Mouse (Mus musculus): ENCODE data around the gene Sirt3. TPM values are rescaled to one million over a fixed set of nuclear protein-coding genes. Genes with fewer than 3 reads are reported as not detected.
A peak's percentile ranks its signal among the peaks of the same experiment; 100 is the strongest.

Sirt3 gene
- 28.9 and 30.9 TPM in 2 replicates for polyA plus RNA-seq (2015; fragmentation: Nextera tagmentation; extraction: Ambion mirVana)

- peak within 1 kb of the TSS; percentile 87 for H3K4me2 ChIP-seq (replicated peaks; ENCODE audit: low read depth)
- peak; percentile 17; the same call in 1 of the 2 replicates for TF ChIP-seq CTCF (IDR thresholded peaks at IDR 0.05; ENCODE audit: low read depth)
- peak; percentile 95 for ATAC-seq
- no peaks in the 10 kb centered on the region for H3K27me3 ChIP-seq (replicated peaks; ENCODE audit: control insufficient read depth, insufficient read depth, low read length)
- H3K9ac ChIP-seq (ENCODE audit: low read depth, low read length), result peak within 1 kb of the TSS; percentile 67
- peak within 1 kb of the TSS; percentile 86 for H3K4me3 ChIP-seq (ENCODE audit: low read depth, low read length)
- H3K4me1 ChIP-seq (replicated peaks; ENCODE audit: control insufficient read depth, insufficient read depth, low read length), result peaks cover 2% of the 10 kb centered on the region; the same call in 1 of the 2 replicates
- WGBS, result under 1% methylated on average over 58 of the region's 59 CpGs
- H3K9me3 ChIP-seq (ENCODE audit: control insufficient read depth), result no peaks in the 10 kb centered on the region
- peak within 1 kb of the TSS; percentile 81 for H3K27ac ChIP-seq (ENCODE audit: low read depth, low read length)
- peaks cover 28% of the 10 kb centered on the region for H3K36me3 ChIP-seq (ENCODE audit: control insufficient read depth, insufficient read depth)
These were observed at the start of gene Sirt3, which contains the start of gene Psmd13 for GRCm38 (mm10) chr7:140881696-140882468. TSS of gene Sirt3 (minus strand) at chr7:140882309. TSS of gene Psmd13 (plus strand) at chr7:140881968.

- no peak for TF ChIP-seq CTCF (IDR thresholded peaks at IDR 0.05; ENCODE audit: low read depth)
- Histone ChIP-seq H3K27me3 (replicated peaks; ENCODE audit: control insufficient read depth, insufficient read depth, low read length) (peaks cover 2% of the 10 kb centered on the region; the same call in 1 of the 2 replicates), H3K4me2 (replicated peaks; ENCODE audit: low read depth) (no peak overlapping the region), H3K4me3 (ENCODE audit: low read depth, low read length) (no peak overlapping the region), H3K36me3 (ENCODE audit: control insufficient read depth, insufficient read depth) (peaks cover 47% of the 10 kb centered on the region), H3K4me1 (replicated peaks; ENCODE audit: control insufficient read depth, insufficient read depth, low read length) (peaks cover 3% of the 10 kb centered on the region; the same call in 1 of the 2 replicates), H3K9ac (ENCODE audit: low read depth, low read length) (no peak overlapping the region), H3K9me3 (ENCODE audit: control insufficient read depth) (no peaks in the 10 kb centered on the region), H3K27ac (ENCODE audit: low read depth, low read length) (no peak overlapping the region)
- ATAC-seq, result no peak
- WGBS, result 77% methylated on average over 6 of the region's 6 CpGs
These were observed 45.1 kb upstream of the Sirt3 start for GRCm38 (mm10) chr7:140927181-140927580.

- 16% methylated on average over 30 of the region's 30 CpGs for WGBS
- no peak for TF ChIP-seq CTCF (IDR thresholded peaks at IDR 0.05; ENCODE audit: low read depth)
- Histone ChIP-seq H3K4me3 (ENCODE audit: low read depth, low read length) (peak overlapping the region; percentile 50), H3K27me3 (replicated peaks; ENCODE audit: control insufficient read depth, insufficient read depth, low read length) (peaks cover 6% of the 10 kb centered on the region; the same call in 1 of the 2 replicates), H3K9me3 (ENCODE audit: control insufficient read depth) (no peaks in the 10 kb centered on the region), H3K4me1 (replicated peaks; ENCODE audit: control insufficient read depth, insufficient read depth, low read length) (peaks cover 6% of the 10 kb centered on the region; the same call in 1 of the 2 replicates), H3K9ac (ENCODE audit: low read depth, low read length) (peak overlapping the region; percentile 40; the same call in 1 of the 2 replicates), H3K36me3 (ENCODE audit: control insufficient read depth, insufficient read depth) (peaks cover 34% of the 10 kb centered on the region), H3K27ac (ENCODE audit: low read depth, low read length) (no peak overlapping the region; the same call in 1 of the 2 replicates), H3K4me2 (replicated peaks; ENCODE audit: low read depth) (peak overlapping the region; percentile 76)
- no peak for ATAC-seq
These were observed 41.1 kb upstream of the Sirt3 start for GRCm38 (mm10) chr7:140923070-140923775.

- Histone ChIP-seq H3K4me2 (replicated peaks; ENCODE audit: low read depth) (peak overlapping the region; percentile 76), H3K9me3 (ENCODE audit: control insufficient read depth) (no peaks in the 10 kb centered on the region), H3K4me3 (ENCODE audit: low read depth, low read length) (peak overlapping the region; percentile 50), H3K27me3 (replicated peaks; ENCODE audit: control insufficient read depth, insufficient read depth, low read length) (peaks cover 6% of the 10 kb centered on the region; the same call in 1 of the 2 replicates), H3K9ac (ENCODE audit: low read depth, low read length) (peak overlapping the region; percentile 40), H3K36me3 (ENCODE audit: control insufficient read depth, insufficient read depth) (peaks cover 27% of the 10 kb centered on the region), H3K4me1 (replicated peaks; ENCODE audit: control insufficient read depth, insufficient read depth, low read length) (peaks cover 6% of the 10 kb centered on the region; the same call in 1 of the 2 replicates), H3K27ac (ENCODE audit: low read depth, low read length) (peak overlapping the region; percentile 86)
- TF ChIP-seq CTCF (IDR thresholded peaks at IDR 0.05; ENCODE audit: low read depth), result 0 out of 2 replicates have a peak, but pooled peaks have one; percentile 0
- ATAC-seq, result peak; percentile 23
- WGBS, result under 1% methylated on average over 49 of the region's 49 CpGs
These were observed 40.4 kb upstream of the Sirt3 start for GRCm38 (mm10) chr7:140922398-140923069.

- H3K9ac ChIP-seq (ENCODE audit: low read depth, low read length), result peak overlapping the region; percentile 50
- ATAC-seq, result no peak
- H3K27me3 ChIP-seq (replicated peaks; ENCODE audit: control insufficient read depth, insufficient read depth, low read length), result peaks cover 6% of the 10 kb centered on the region; the same call in 1 of the 2 replicates
- H3K4me2 ChIP-seq (replicated peaks; ENCODE audit: low read depth), result peak overlapping the region; percentile 76
- peaks cover 17% of the 10 kb centered on the region for H3K36me3 ChIP-seq (ENCODE audit: control insufficient read depth, insufficient read depth)
- H3K9me3 ChIP-seq (ENCODE audit: control insufficient read depth), result no peaks in the 10 kb centered on the region
- no peak for TF ChIP-seq CTCF (IDR thresholded peaks at IDR 0.05; ENCODE audit: low read depth)
- H3K4me1 ChIP-seq (replicated peaks; ENCODE audit: control insufficient read depth, insufficient read depth, low read length), result peaks cover 6% of the 10 kb centered on the region; the same call in 1 of the 2 replicates
- 20% methylated on average over 22 of the region's 22 CpGs for WGBS
- H3K4me3 ChIP-seq (ENCODE audit: low read depth, low read length), result peak overlapping the region; percentile 50
- H3K27ac ChIP-seq (ENCODE audit: low read depth, low read length), result peak overlapping the region; percentile 86
These were observed 39.3 kb upstream of the Sirt3 start for GRCm38 (mm10) chr7:140921225-140921975.

Measured in intestine, postnatal 0 days (tissue).